ENCODE assay signal across 17 mouse cellular contexts in genomic region chr7:16706385-16706784, GRCm38 (mm10). TPM values are rescaled to one million over a fixed set of nuclear protein-coding genes. Genes with fewer than 3 reads are reported as not detected.
DNase-seq lines count a peak whose midpoint lies in the region; ATAC-seq and TF ChIP-seq lines count a peak whose summit lies in the region.
"Had no signal": no experiment of that assay in that cellular context is flagged by ENCODE, and none has a peak within 500 bp of the region (broad histone marks: within the 10 kb centered on the region; RNA-seq: fewer than 3 reads in every experiment).

No protein-coding gene starts in this region.

- intact Hi-C loops in left cerebral cortex, adult 2 months (cut with DNase I): no loop called here

- H3K4me2 ChIP-seq in heart, embryonic 14.5 days (ENCODE audit: low read length): peak overlapping the region; percentile 11
- H3K4me2 ChIP-seq in lung, embryonic 16.5 days (ENCODE audit: low read depth, low read length): peak overlapping the region; percentile 13
- H3K4me2 ChIP-seq: hindbrain, embryonic 13.5 days; liver, embryonic 11.5 days had no signal

- WGBS in heart, embryonic 14.5 days: 8% methylated on average over 9 of the region's 9 CpGs
- 6% methylated on average over 9 of the region's 9 CpGs for WGBS in lung, embryonic 16.5 days

- peaks cover 26 to 31% of the 10 kb centered on the region in 2 experiments for H3K4me1 ChIP-seq in heart, embryonic 14.5 days (ENCODE audit: control insufficient read depth in 2 of 2, insufficient read depth in 2 of 2, low read length in 2 of 2)
- peaks cover 10% of the 10 kb centered on the region; the same call in 1 of the 2 replicates for H3K4me1 ChIP-seq in lung, embryonic 16.5 days (replicated peaks; ENCODE audit: control insufficient read depth, insufficient read depth, low read length)

- no peak for TF ChIP-seq CTCF in left cerebral cortex, adult 2 months (IDR thresholded peaks at IDR 0.05)

- DNase-seq in heart, adult 8-10 months (ENCODE audit: low spot score): no peak
- DNase-seq in lung, postnatal 10 days: no peak
- DNase-seq in left cerebral cortex, adult 2 months (ENCODE audit: extremely low spot score in 1 of 2, low spot score in 2 of 2): peak in 1 of 2 experiments; percentile 29
- peak; percentile 55 for DNase-seq in right cerebral cortex, postnatal 25 days
- DNase-seq in urinary bladder, postnatal 10 days (ENCODE audit: low spot score): no peak
- DNase-seq in cerebellum, adult 9-11 months: no peak
- DNase-seq: cerebellum, adult 2 months; gastrocnemius, postnatal 10 days; kidney, adult 11 months; kidney, postnatal 4 days had no signal

- H3K9ac ChIP-seq in heart, embryonic 14.5 days (ENCODE audit: low read length): 0 out of 2 replicates have a peak overlapping the region, but pooled peaks have one; percentile 0
- no peak overlapping the region for H3K9ac ChIP-seq in lung, embryonic 16.5 days (ENCODE audit: low read length)
- H3K9ac ChIP-seq: hindbrain, embryonic 13.5 days had no signal

- H3K27me3 ChIP-seq in heart, embryonic 14.5 days (ENCODE audit: control insufficient read depth, insufficient read depth, low read length): no peaks in the 10 kb centered on the region
- no peaks in the 10 kb centered on the region for H3K27me3 ChIP-seq in lung, embryonic 16.5 days (ENCODE audit: control insufficient read depth, insufficient read depth, low read depth, low read length)

- ATAC-seq in heart, embryonic 14.5 days (ENCODE audit: insufficient number of reproducible peaks, insufficient read depth, low FRiP score, low read depth): peak; percentile 28; the same call in 1 of the 2 replicates
- peak; percentile 85 for ATAC-seq in lung, embryonic 16.5 days (ENCODE audit: low read depth)

- no peak overlapping the region for H3K4me3 ChIP-seq in heart, embryonic 14.5 days (ENCODE audit: control insufficient read depth in 1 of 2, insufficient read depth in 1 of 2, low read depth in 1 of 2, low read length in 2 of 2)
- no peak overlapping the region for H3K4me3 ChIP-seq in lung, embryonic 16.5 days (ENCODE audit: low read length)
- H3K4me3 ChIP-seq in left cerebral cortex, adult 2 months: no peak overlapping the region
- H3K4me3 ChIP-seq: hindbrain, embryonic 13.5 days had no signal

- no peaks in the 10 kb centered on the region for H3K9me3 ChIP-seq in heart, embryonic 14.5 days (ENCODE audit: control insufficient read depth, low read length)
- no peaks in the 10 kb centered on the region for H3K9me3 ChIP-seq in lung, embryonic 16.5 days (ENCODE audit: control insufficient read depth, low read length)
- H3K9me3 ChIP-seq: hindbrain, embryonic 13.5 days had no signal

- no peaks in the 10 kb centered on the region for H3K36me3 ChIP-seq in heart, embryonic 14.5 days (ENCODE audit: control insufficient read depth, insufficient read depth, low read length)
- no peaks in the 10 kb centered on the region for H3K36me3 ChIP-seq in lung, embryonic 16.5 days (ENCODE audit: control insufficient read depth, insufficient read depth, low read length)
- H3K36me3 ChIP-seq: hindbrain, embryonic 13.5 days had no signal

- H3K27ac ChIP-seq in heart, embryonic 14.5 days (replicated peaks in 1 of 2; ENCODE audit: control insufficient read depth in 1 of 2, insufficient read depth in 1 of 2, low read depth in 2 of 2, low read length in 2 of 2): peak overlapping the region; percentile 26 to 74
- H3K27ac ChIP-seq in lung, embryonic 16.5 days (ENCODE audit: low read length): no peak overlapping the region
- H3K27ac ChIP-seq in left cerebral cortex, adult 2 months: peak overlapping the region; percentile 76
- H3K27ac ChIP-seq: hindbrain, embryonic 13.5 days had no signal

RNA-seq across cellular contexts. Expression of gene Ceacam9, which starts 15.3 kb away (rescaled TPM):
- polyA plus RNA-seq in heart, embryonic 14.5 days (2014; fragmentation: Nextera tagmentation; extraction: Ambion mirVana): not detected in 2 replicates
- total RNA-seq in heart, adult 8-10 months (2022): not detected
- not detected in 2 replicates for polyA plus RNA-seq in lung, embryonic 16.5 days (2015; fragmentation: Nextera tagmentation; extraction: Ambion mirVana)
- under 1 TPM; 0.32 to 0.33 TPM for total RNA-seq in left cerebral cortex, adult 2 months (2021)
- total RNA-seq: gastrocnemius, postnatal 10 days; megakaryocyte progenitor cell, adult 5-6 weeks had no signal
- polyA plus RNA-seq: cerebellum, adult 2 months; hindbrain, embryonic 13.5 days; liver, embryonic 11.5 days; spleen, adult 2 months; urinary bladder, adult 2 months had no signal

RNA-seq across cellular contexts. Expression of gene Ceacam15, which starts 30.9 kb away (rescaled TPM):
- polyA plus RNA-seq in heart, embryonic 14.5 days (2014; fragmentation: Nextera tagmentation; extraction: Ambion mirVana): 0.47 and 0.66 TPM in 2 replicates
- total RNA-seq in heart, adult 8-10 months (2022): not detected
- not detected in 2 replicates for polyA plus RNA-seq in lung, embryonic 16.5 days (2015; fragmentation: Nextera tagmentation; extraction: Ambion mirVana)
- not detected for total RNA-seq in left cerebral cortex, adult 2 months (2021)
- total RNA-seq: gastrocnemius, postnatal 10 days; megakaryocyte progenitor cell, adult 5-6 weeks had no signal
- polyA plus RNA-seq: cerebellum, adult 2 months; hindbrain, embryonic 13.5 days; liver, embryonic 11.5 days; spleen, adult 2 months; urinary bladder, adult 2 months had no signal

RNA-seq across cellular contexts. Expression of gene Ap2s1, which starts 31.8 kb away (rescaled TPM):
- 237 and 256 TPM in 2 replicates for polyA plus RNA-seq in heart, embryonic 14.5 days (2014; fragmentation: Nextera tagmentation; extraction: Ambion mirVana)
- 10 to 100 TPM; 65.2 to 74.9 (median 70.8) TPM for total RNA-seq in heart, adult 8-10 months (2022)
- 275 and 283 TPM in 2 replicates for polyA plus RNA-seq in lung, embryonic 16.5 days (2015; fragmentation: Nextera tagmentation; extraction: Ambion mirVana)
- 100 to 1,000 TPM; 248 to 254 TPM for total RNA-seq in left cerebral cortex, adult 2 months (2021)
